Comparison of ENCODE assay signal across 11 mouse cellular contexts in the genomic region with DNA sequence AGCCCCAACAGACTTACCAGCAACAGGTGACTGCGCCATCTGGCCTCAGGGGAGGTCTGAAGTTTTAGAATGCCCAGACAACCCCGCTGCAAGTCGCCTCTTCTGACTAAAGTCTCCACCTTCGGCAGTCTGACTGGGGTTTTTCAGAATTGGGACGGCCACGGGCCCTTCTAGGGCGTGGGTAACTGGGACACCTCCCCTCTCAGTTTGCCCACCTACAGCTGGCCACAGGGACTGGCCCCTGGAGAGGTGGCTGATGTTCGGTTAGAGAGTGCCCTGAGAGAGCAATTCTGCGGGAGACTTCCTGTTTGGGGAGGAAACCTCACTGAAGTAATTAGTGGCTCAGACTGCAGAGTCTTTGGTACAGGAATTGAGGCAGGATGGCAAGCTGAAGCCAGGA. TPM values are rescaled to one million over a fixed set of nuclear protein-coding genes. Genes with fewer than 3 reads are reported as not detected.
DNase-seq lines count a peak whose midpoint lies in the region; ATAC-seq and TF ChIP-seq lines count a peak whose summit lies in the region.
"Had no signal": no experiment of that assay in that cellular context is flagged by ENCODE, and none has a peak within 500 bp of the region (broad histone marks: within the 10 kb centered on the region; RNA-seq: fewer than 3 reads in every experiment).

No protein-coding gene starts in this region.

- WGBS in liver, embryonic 12.5 days (ENCODE audit: insufficient replicate concordance) = 14% methylated on average over 9 of the region's 9 CpGs

- intact Hi-C loops in left cerebral cortex, postnatal 36 days (cut with DNase I) = no loop called here

- no peak overlapping the region for H3K4me3 ChIP-seq in testis, adult 2 months (ENCODE audit: control insufficient read depth, low read depth, low read length)
- H3K4me3 ChIP-seq in liver, embryonic 12.5 days = peak overlapping the region; percentile 37

- no peak for TF ChIP-seq POLR2A in testis, adult 2 months (IDR thresholded peaks at IDR 0.05; ENCODE audit: control insufficient read depth, low read depth, low read length)

- H3K4me1 ChIP-seq in testis, adult 2 months (ENCODE audit: control insufficient read depth, insufficient read depth, low read length) = no peaks in the 10 kb centered on the region; the same call in 1 of the 2 replicates
- peaks cover 94% of the 10 kb centered on the region for H3K4me1 ChIP-seq in liver, embryonic 12.5 days

- no peak for DNase-seq in testis, postnatal 14 days (ENCODE audit: low spot score)
- DNase-seq in gastrocnemius, postnatal 25 days = peak; percentile 50
- no peak for DNase-seq in adrenal gland, adult 8-10 months
- DNase-seq in left cerebral cortex, postnatal 36 days (ENCODE audit: low spot score in 2 of 2) = no peak
- DNase-seq in ovary, adult 18-20 months (ENCODE audit: low spot score) = no peak
- DNase-seq in cerebellum, adult 8-10 months = no peak
- DNase-seq: lung, adult 2 months; thymus, postnatal 4 days had no signal

- H3K36me3 ChIP-seq in testis, adult 2 months (ENCODE audit: control insufficient read depth, insufficient read depth, low read length) = no peaks in the 10 kb centered on the region
- H3K36me3 ChIP-seq in liver, embryonic 12.5 days = peaks cover 65% of the 10 kb centered on the region

- H3K9me3 ChIP-seq in liver, embryonic 12.5 days (replicated peaks) = no peaks in the 10 kb centered on the region

- no peak for TF ChIP-seq CTCF in testis, adult 2 months (IDR thresholded peaks at IDR 0.05; ENCODE audit: control insufficient read depth, insufficient read depth, insufficient replicate concordance, low read depth, low read length)

- peak overlapping the region; percentile 9; the same call in 1 of the 2 replicates for H3K27ac ChIP-seq in testis, adult 2 months (ENCODE audit: control insufficient read depth, insufficient read depth, low read depth, low read length)
- peak overlapping the region; percentile 93 for H3K27ac ChIP-seq in liver, embryonic 12.5 days
- H3K27ac ChIP-seq: hindbrain, postnatal 0 days had no signal

- H3K27me3 ChIP-seq in testis, adult 2 months (ENCODE audit: control insufficient read depth, insufficient read depth, low read length) = no peaks in the 10 kb centered on the region
- no peaks in the 10 kb centered on the region for H3K27me3 ChIP-seq in liver, embryonic 12.5 days (replicated peaks)

- peak overlapping the region; percentile 72 for H3K9ac ChIP-seq in liver, embryonic 12.5 days

- H3K4me2 ChIP-seq in liver, embryonic 12.5 days = peak overlapping the region; percentile 93

- peak; percentile 33 for ATAC-seq in liver, embryonic 12.5 days
- ATAC-seq: hindbrain, postnatal 0 days had no signal

RNA-seq across cellular contexts. Expression of gene Steap3, which starts 13.8 kb away (rescaled TPM):
- 2.8 and 3.3 TPM in 2 replicates for polyA plus RNA-seq in testis, adult 2 months (2012; rRNA removed)
- total RNA-seq in gastrocnemius, postnatal 25 days (2021) = 10 to 100 TPM; 21.6 to 22.6 TPM
- 54.3 and 56.3 TPM in 2 replicates for polyA plus RNA-seq in liver, embryonic 12.5 days (2016; fragmentation: Nextera tagmentation; extraction: Ambion mirVana)
- total RNA-seq in adrenal gland, adult 8-10 months (2022) = 10 to 100 TPM; 31.0 to 47.2 (median 38.3) TPM
- 1 to 10 TPM; 4.6 to 6.6 TPM for total RNA-seq in left cerebral cortex, postnatal 36 days (2021)
